Comparison of ENCODE assay signal across 8 mouse cellular contexts in genomic region chr4:97778211-97779002, GRCm38 (mm10). TPM values are rescaled to one million over a fixed set of nuclear protein-coding genes. Genes with fewer than 3 reads are reported as not detected.
DNase-seq lines count a peak whose midpoint lies in the region; ATAC-seq lines count a peak whose summit lies in the region.

No protein-coding gene starts in this region.

- ATAC-seq in embryonic facial prominence, embryonic 15.5 days (ENCODE audit: insufficient number of reproducible peaks, low FRiP score, low TSS enrichment, low read depth): peak; percentile 22; the same call in 1 of the 2 replicates
- no peak; the same call in 1 of the 2 replicates for ATAC-seq in liver, embryonic 15.5 days (ENCODE audit: insufficient read depth)
- no peak for ATAC-seq in monocyte, adult 5-6 weeks (replicated peaks; ENCODE audit: insufficient number of reproducible peaks, low FRiP score, low TSS enrichment, poor library complexity, severe bottlenecking)

- peak overlapping the region; percentile 83 for H3K4me3 ChIP-seq in embryonic facial prominence, embryonic 15.5 days (replicated peaks)
- H3K4me3 ChIP-seq in hindbrain, embryonic 10.5 days: peak overlapping the region; percentile 85
- peak overlapping the region; percentile 66 for H3K4me3 ChIP-seq in liver, embryonic 15.5 days (replicated peaks)

- H3K4me2 ChIP-seq in embryonic facial prominence, embryonic 15.5 days (replicated peaks): peak overlapping the region; percentile 76
- peak overlapping the region; percentile 75 for H3K4me2 ChIP-seq in liver, embryonic 15.5 days

- H3K9me3 ChIP-seq in embryonic facial prominence, embryonic 15.5 days (replicated peaks): no peaks in the 10 kb centered on the region
- no peaks in the 10 kb centered on the region for H3K9me3 ChIP-seq in hindbrain, embryonic 10.5 days
- H3K9me3 ChIP-seq in liver, embryonic 15.5 days (replicated peaks): no peaks in the 10 kb centered on the region

- peak; percentile 27 to 41 for DNase-seq in layer of hippocampus, postnatal 36 days
- no peak for DNase-seq in layer of hippocampus, adult 9-10 months (ENCODE audit: low spot score)
- DNase-seq in adrenal gland, postnatal 10 days: peak; percentile 45
- peak; percentile 68 for DNase-seq in hindbrain, embryonic 10.5 days (ENCODE audit: low spot score)
- DNase-seq in retina, postnatal 1 day: peak; percentile 48

- under 1% methylated on average over 94 of the region's 94 CpGs for WGBS in embryonic facial prominence, embryonic 15.5 days
- WGBS in hindbrain, embryonic 10.5 days: under 1% methylated on average over 94 of the region's 94 CpGs
- under 1% methylated on average over 91 of the region's 94 CpGs for WGBS in liver, embryonic 15.5 days (ENCODE audit: insufficient replicate concordance)

- H3K4me1 ChIP-seq in embryonic facial prominence, embryonic 15.5 days: peaks cover 24% of the 10 kb centered on the region
- peaks cover 52% of the 10 kb centered on the region for H3K4me1 ChIP-seq in hindbrain, embryonic 10.5 days (replicated peaks)
- H3K4me1 ChIP-seq in liver, embryonic 15.5 days (replicated peaks): peaks cover 10% of the 10 kb centered on the region; the same call in 1 of the 2 replicates

- H3K27me3 ChIP-seq in embryonic facial prominence, embryonic 15.5 days: no peaks in the 10 kb centered on the region
- H3K27me3 ChIP-seq in hindbrain, embryonic 10.5 days (ENCODE audit: insufficient read depth, poor library complexity, severe bottlenecking): peaks cover 99% of the 10 kb centered on the region
- H3K27me3 ChIP-seq in liver, embryonic 15.5 days: peaks cover 73% of the 10 kb centered on the region

- H3K36me3 ChIP-seq in embryonic facial prominence, embryonic 15.5 days: peaks cover 6% of the 10 kb centered on the region
- peaks cover 6% of the 10 kb centered on the region for H3K36me3 ChIP-seq in hindbrain, embryonic 10.5 days
- peaks cover 4% of the 10 kb centered on the region; the same call in 1 of the 2 replicates for H3K36me3 ChIP-seq in liver, embryonic 15.5 days (replicated peaks)

- H3K27ac ChIP-seq in embryonic facial prominence, embryonic 15.5 days (replicated peaks): peak overlapping the region; percentile 97
- peak overlapping the region; percentile 94 for H3K27ac ChIP-seq in hindbrain, embryonic 10.5 days
- H3K27ac ChIP-seq in liver, embryonic 15.5 days (replicated peaks): peak overlapping the region; percentile 57; the same call in 1 of the 2 replicates

- H3K9ac ChIP-seq in embryonic facial prominence, embryonic 15.5 days: peak overlapping the region; percentile 97
- peak overlapping the region; percentile 60 for H3K9ac ChIP-seq in liver, embryonic 15.5 days

RNA-seq across cellular contexts. Expression of gene E130114P18Rik, which starts 0.5 kb away (rescaled TPM):
- 1 to 10 TPM; 7.5 to 8.6 TPM for total RNA-seq in layer of hippocampus, postnatal 36 days (2021)
- total RNA-seq in adrenal gland, postnatal 10 days (2021): under 1 TPM; 0.48 to 0.69 TPM
- 3.8 and 4.2 TPM in 2 replicates for polyA plus RNA-seq in embryonic facial prominence, embryonic 15.5 days (2015; fragmentation: Nextera tagmentation; extraction: Ambion mirVana)
- polyA plus RNA-seq in hindbrain, embryonic 10.5 days (2016; fragmentation: Nextera tagmentation; extraction: Ambion mirVana): 12.7 and 18.4 TPM in 2 replicates
- 0.10 and 0.12 TPM in 2 replicates for polyA plus RNA-seq in liver, embryonic 15.5 days (2015; fragmentation: Nextera tagmentation; extraction: Ambion mirVana)
- not detected in 3 replicates for total RNA-seq in monocyte, adult 5-6 weeks (2017)

RNA-seq across cellular contexts. Expression of gene Nfia, which starts 5.9 kb away (rescaled TPM):
- total RNA-seq in layer of hippocampus, postnatal 36 days (2021): 100 to 1,000 TPM; 103 to 121 TPM
- total RNA-seq in adrenal gland, postnatal 10 days (2021): 100 to 1,000 TPM; 212 to 228 TPM
- 55.4 and 58.0 TPM in 2 replicates for polyA plus RNA-seq in embryonic facial prominence, embryonic 15.5 days (2015; fragmentation: Nextera tagmentation; extraction: Ambion mirVana)
- 10.9 and 17.5 TPM in 2 replicates for polyA plus RNA-seq in hindbrain, embryonic 10.5 days (2016; fragmentation: Nextera tagmentation; extraction: Ambion mirVana)
- polyA plus RNA-seq in liver, embryonic 15.5 days (2015; fragmentation: Nextera tagmentation; extraction: Ambion mirVana): 4.1 TPM in 2 replicates
- 0.67 to 2.1 TPM (median 0.75 TPM) in 3 replicates for total RNA-seq in monocyte, adult 5-6 weeks (2017)

Comparison
In these comparisons a context has a peak if more than half of its experiments do, and no peak if none do; other contexts are left out.
1. RNA of gene Nfia, which starts 5.9 kb away (total RNA-seq): 212 to 228 TPM in adrenal gland, postnatal 10 days and 103 to 121 TPM in layer of hippocampus, postnatal 36 days; 0.67 to 2.1 TPM in monocyte, adult 5-6 weeks; every median in the first group is over 10 times any median in the second.
2. Peak in every context shown above with its lines, with median percentiles within 50 percentile points of each other: H3K27ac ChIP-seq and H3K4me3 ChIP-seq.